Mouse (Mus musculus): Measurements from ENCODE around the gene Gtf2f1.

DNA sequence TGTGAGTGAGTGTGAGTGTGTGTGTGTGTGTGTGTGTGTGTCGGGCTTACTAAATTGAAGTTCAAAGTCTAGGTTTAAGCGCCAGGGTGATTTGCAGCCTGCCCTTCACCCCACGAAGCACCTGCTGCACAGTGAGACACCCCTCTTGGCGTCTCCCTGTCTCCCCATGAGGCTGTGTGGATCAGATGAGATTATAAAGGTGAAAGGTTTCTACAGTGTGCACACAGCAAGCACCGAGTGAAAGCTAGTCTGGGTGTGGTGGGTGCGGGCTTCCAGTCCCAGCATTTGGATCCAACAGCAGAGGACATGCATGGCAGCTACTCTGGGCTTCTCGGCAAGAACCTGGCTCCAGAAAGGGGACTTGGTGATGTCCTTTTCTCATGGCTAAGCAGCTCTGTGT is 30.0 kb downstream of the Gtf2f1 start:
- TF ChIP-seq CTCF (IDR thresholded peaks at IDR 0.05; ENCODE audit: extremely low read depth, insufficient read length, insufficient replicate concordance, low read depth, low read length), result no peak
- peak; percentile 74; the same call in 1 of the 2 replicates for TF ChIP-seq POLR2A (IDR thresholded peaks at IDR 0.05; ENCODE audit: low read depth, low read length)

Data from small intestine, adult 2 months (tissue).